Mouse (Mus musculus): ENCODE results near the gene Cpeb1. TPM values are rescaled to one million over a fixed set of nuclear protein-coding genes. Genes with fewer than 3 reads are reported as not detected.

Cpeb1 gene
- polyA plus RNA-seq, 1 experiment from 2014 or later, result 0.83 TPM

- Histone ChIP-seq H3K36me3 (no peaks in the 10 kb centered on the region), H3K27ac (no peak overlapping the region), H3K27me3 (replicated peaks) (no peaks in the 10 kb centered on the region), H3K4me3 (replicated peaks) (no peak overlapping the region), H3K4me1 (no peaks in the 10 kb centered on the region), H3K9ac (no peak overlapping the region), H3K9me3 (no peaks in the 10 kb centered on the region), H3K4me2 (no peak overlapping the region)
- ATAC-seq (ENCODE audit: insufficient read depth, low FRiP score, low read depth), result no peak
- 76% methylated on average over 6 of the region's 6 CpGs for WGBS
These were observed 135.5 kb downstream of the Cpeb1 start for GRCm38 (mm10) chr7:81319749-81320148.

GRCm38 (mm10) chr7:81315583-81315982, 139.7 kb downstream of the Cpeb1 start:
- WGBS, result 65% methylated on average over 8 of the region's 8 CpGs
- no peaks in the 10 kb centered on the region for H3K27me3 ChIP-seq (replicated peaks)

GRCm38 (mm10) chr7:81311581-81311980, 143.7 kb downstream of the Cpeb1 start:
- Histone ChIP-seq H3K4me3 (replicated peaks) (no peak overlapping the region), H3K36me3 (no peaks in the 10 kb centered on the region), H3K27ac (no peak overlapping the region), H3K27me3 (replicated peaks) (no peaks in the 10 kb centered on the region), H3K9ac (no peak overlapping the region), H3K9me3 (no peaks in the 10 kb centered on the region), H3K4me1 (no peaks in the 10 kb centered on the region), H3K4me2 (no peak overlapping the region)
- ATAC-seq (ENCODE audit: insufficient read depth, low FRiP score, low read depth), result no peak

More at GRCm38 (mm10) chr7:81315583-81315982, 139.7 kb downstream of the Cpeb1 start:
- Histone ChIP-seq H3K9me3 (no peaks in the 10 kb centered on the region), H3K4me1 (no peaks in the 10 kb centered on the region), H3K4me2 (no peak overlapping the region), H3K9ac (no peak overlapping the region), H3K27ac (no peak overlapping the region), H3K36me3 (no peaks in the 10 kb centered on the region), H3K4me3 (replicated peaks) (no peak overlapping the region)
- ATAC-seq (ENCODE audit: insufficient read depth, low FRiP score, low read depth), result no peak

- Histone ChIP-seq H3K27ac (no peak overlapping the region), H3K9ac (no peak overlapping the region), H3K27me3 (replicated peaks) (no peaks in the 10 kb centered on the region), H3K4me2 (no peak overlapping the region), H3K36me3 (no peaks in the 10 kb centered on the region), H3K9me3 (no peaks in the 10 kb centered on the region), H3K4me3 (replicated peaks) (no peak overlapping the region), H3K4me1 (no peaks in the 10 kb centered on the region)
- no peak for ATAC-seq (ENCODE audit: insufficient read depth, low FRiP score, low read depth)
- WGBS, result 87% methylated on average over 1 of the region's 1 CpGs
These were observed 144.1 kb downstream of the Cpeb1 start for GRCm38 (mm10) chr7:81311130-81311529.

GRCm38 (mm10) chr7:81309247-81309646, 146.0 kb downstream of the Cpeb1 start:
- 87% methylated on average over 6 of the region's 6 CpGs for WGBS
- no peak overlapping the region for H3K9ac ChIP-seq
- H3K4me1 ChIP-seq, result no peaks in the 10 kb centered on the region
- H3K4me2 ChIP-seq, result no peak overlapping the region
- no peaks in the 10 kb centered on the region for H3K27me3 ChIP-seq (replicated peaks)
- H3K9me3 ChIP-seq, result no peaks in the 10 kb centered on the region
- H3K27ac ChIP-seq, result no peak overlapping the region
- H3K4me3 ChIP-seq (replicated peaks), result no peak overlapping the region
- no peak for ATAC-seq (ENCODE audit: insufficient read depth, low FRiP score, low read depth)
- H3K36me3 ChIP-seq, result no peaks in the 10 kb centered on the region

GRCm38 (mm10) chr7:81307735-81308134, 147.5 kb downstream of the Cpeb1 start:
- WGBS, result 83% methylated on average over 8 of the region's 8 CpGs
- ATAC-seq (ENCODE audit: insufficient read depth, low FRiP score, low read depth), result no peak
- Histone ChIP-seq H3K9ac (no peak overlapping the region), H3K4me1 (no peaks in the 10 kb centered on the region), H3K36me3 (no peaks in the 10 kb centered on the region), H3K4me2 (no peak overlapping the region), H3K4me3 (replicated peaks) (no peak overlapping the region), H3K27me3 (replicated peaks) (no peaks in the 10 kb centered on the region), H3K27ac (no peak overlapping the region), H3K9me3 (no peaks in the 10 kb centered on the region)

- Histone ChIP-seq H3K9me3 (no peaks in the 10 kb centered on the region), H3K27ac (no peak overlapping the region), H3K27me3 (replicated peaks) (no peaks in the 10 kb centered on the region), H3K4me3 (replicated peaks) (no peak overlapping the region), H3K36me3 (no peaks in the 10 kb centered on the region), H3K4me1 (no peaks in the 10 kb centered on the region), H3K9ac (no peak overlapping the region), H3K4me2 (no peak overlapping the region)
- 83% methylated on average over 5 of the region's 5 CpGs for WGBS
- no peak for ATAC-seq (ENCODE audit: insufficient read depth, low FRiP score, low read depth)
These were observed 150.6 kb downstream of the Cpeb1 start for GRCm38 (mm10) chr7:81304675-81305074.

GRCm38 (mm10) chr7:81304100-81304499, 151.2 kb downstream of the Cpeb1 start:
- no peak overlapping the region for H3K4me3 ChIP-seq (replicated peaks)
- no peak overlapping the region for H3K9ac ChIP-seq
- H3K27ac ChIP-seq, result no peak overlapping the region
- no peaks in the 10 kb centered on the region for H3K27me3 ChIP-seq (replicated peaks)
- no peak overlapping the region for H3K4me2 ChIP-seq
- no peaks in the 10 kb centered on the region for H3K4me1 ChIP-seq
- no peaks in the 10 kb centered on the region for H3K36me3 ChIP-seq
- WGBS, result 64% methylated on average over 5 of the region's 5 CpGs
- ATAC-seq (ENCODE audit: insufficient read depth, low FRiP score, low read depth), result no peak
- no peaks in the 10 kb centered on the region for H3K9me3 ChIP-seq

- Histone ChIP-seq H3K9me3 (no peaks in the 10 kb centered on the region), H3K36me3 (no peaks in the 10 kb centered on the region), H3K4me3 (replicated peaks) (no peak overlapping the region), H3K9ac (no peak overlapping the region), H3K4me1 (no peaks in the 10 kb centered on the region), H3K4me2 (no peak overlapping the region), H3K27me3 (replicated peaks) (no peaks in the 10 kb centered on the region), H3K27ac (no peak overlapping the region)
- WGBS, result 79% methylated on average over 2 of the region's 2 CpGs
- no peak for ATAC-seq (ENCODE audit: insufficient read depth, low FRiP score, low read depth)
These were observed 151.6 kb downstream of the Cpeb1 start for GRCm38 (mm10) chr7:81303682-81304081.

GRCm38 (mm10) chr7:81301323-81301722, 153.9 kb downstream of the Cpeb1 start:
- Histone ChIP-seq H3K36me3 (no peaks in the 10 kb centered on the region), H3K27ac (no peak overlapping the region), H3K9me3 (no peaks in the 10 kb centered on the region), H3K4me1 (no peaks in the 10 kb centered on the region), H3K4me3 (replicated peaks) (no peak overlapping the region), H3K27me3 (replicated peaks) (no peaks in the 10 kb centered on the region), H3K4me2 (no peak overlapping the region), H3K9ac (no peak overlapping the region)
- 87% methylated on average over 7 of the region's 7 CpGs for WGBS
- ATAC-seq (ENCODE audit: insufficient read depth, low FRiP score, low read depth), result no peak

- ATAC-seq (ENCODE audit: insufficient read depth, low FRiP score, low read depth), result no peak
- no peaks in the 10 kb centered on the region for H3K27me3 ChIP-seq (replicated peaks)
- no peaks in the 10 kb centered on the region for H3K9me3 ChIP-seq
- no peak overlapping the region for H3K9ac ChIP-seq
- WGBS, result 35% methylated on average over 6 of the region's 6 CpGs
- no peaks in the 10 kb centered on the region for H3K36me3 ChIP-seq
- no peak overlapping the region for H3K4me3 ChIP-seq (replicated peaks)
- no peaks in the 10 kb centered on the region for H3K4me1 ChIP-seq
- no peak overlapping the region for H3K4me2 ChIP-seq
- no peak overlapping the region for H3K27ac ChIP-seq
These were observed 157.1 kb downstream of the Cpeb1 start for GRCm38 (mm10) chr7:81298206-81298605.

All from stomach, embryonic 15.5 days (tissue).